7 mouse cellular contexts compared by ENCODE assay signal in the genomic region with DNA sequence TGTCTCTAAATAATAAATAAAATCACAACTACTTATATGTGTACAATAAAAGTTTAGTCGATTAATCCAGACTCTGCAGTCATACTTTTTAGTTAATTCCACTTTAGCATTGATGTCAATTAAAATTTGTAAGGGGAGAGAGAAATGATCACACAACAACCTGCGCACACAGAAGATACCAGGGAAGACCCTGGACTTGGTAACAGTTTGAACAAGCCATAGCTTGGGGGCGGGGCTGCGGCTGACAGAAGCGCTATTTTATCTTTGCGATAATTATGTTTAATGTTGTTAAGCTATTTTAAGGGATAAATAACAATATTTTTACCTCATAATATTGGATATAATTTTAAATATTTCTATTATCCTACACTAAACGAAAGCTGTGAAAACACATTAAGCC. TPM values are rescaled to one million over a fixed set of nuclear protein-coding genes. Genes with fewer than 3 reads are reported as not detected.
DNase-seq lines count a peak whose midpoint lies in the region; ATAC-seq and TF ChIP-seq lines count a peak whose summit lies in the region.

No protein-coding gene starts in this region.

- ATAC-seq in forebrain, embryonic 13.5 days = peak; percentile 67
- ATAC-seq in liver, embryonic 13.5 days (ENCODE audit: low read depth) = no peak
- no peak for ATAC-seq in stomach, postnatal 0 days (ENCODE audit: low FRiP score, low TSS enrichment)
- no peak for ATAC-seq in megakaryocyte-erythroid progenitor cell, adult 5-6 weeks (replicated peaks; ENCODE audit: low FRiP score, low TSS enrichment, poor library complexity, severe bottlenecking)

- peak overlapping the region; percentile 90 for H3K4me2 ChIP-seq in forebrain, embryonic 13.5 days
- H3K4me2 ChIP-seq in liver, embryonic 13.5 days = peak overlapping the region; percentile 85
- peak overlapping the region; percentile 56 for H3K4me2 ChIP-seq in stomach, postnatal 0 days (replicated peaks; ENCODE audit: low read depth)

- DNase-seq in spleen, adult 2 months (ENCODE audit: low read depth in 1 of 2, low spot score in 2 of 2) = no peak
- DNase-seq in spleen, adult 18-20 months = no peak
- no peak for DNase-seq in liver, embryonic 13.5 days
- no peak for DNase-seq in stomach, postnatal 0 days (ENCODE audit: low spot score)
- no peak for DNase-seq in gastrocnemius, postnatal 10 days

- peak overlapping the region; percentile 51 for H3K9ac ChIP-seq in forebrain, embryonic 13.5 days
- peak overlapping the region; percentile 59 for H3K9ac ChIP-seq in liver, embryonic 13.5 days
- H3K9ac ChIP-seq in stomach, postnatal 0 days (ENCODE audit: low read length) = peak overlapping the region; percentile 47

- H3K4me1 ChIP-seq in spleen, adult 2 months (ENCODE audit: control insufficient read depth, insufficient read depth, insufficient read length) = peaks cover 14% of the 10 kb centered on the region
- H3K4me1 ChIP-seq in forebrain, embryonic 13.5 days = peaks cover 23% of the 10 kb centered on the region
- peaks cover 23% of the 10 kb centered on the region for H3K4me1 ChIP-seq in liver, embryonic 13.5 days (replicated peaks)
- H3K4me1 ChIP-seq in stomach, postnatal 0 days (replicated peaks; ENCODE audit: control insufficient read depth, insufficient read depth) = peaks cover 6% of the 10 kb centered on the region; the same call in 1 of the 2 replicates

- H3K27ac ChIP-seq in spleen, adult 2 months (ENCODE audit: insufficient read depth, low read length) = no peak overlapping the region
- H3K27ac ChIP-seq in forebrain, embryonic 13.5 days = peak overlapping the region; percentile 66
- 0 out of 2 replicates have a peak overlapping the region, but pooled peaks have one; percentile 31 for H3K27ac ChIP-seq in liver, embryonic 13.5 days
- 0 out of 2 replicates have a peak overlapping the region, but pooled peaks have one; percentile 14 for H3K27ac ChIP-seq in stomach, postnatal 0 days (replicated peaks)

- peaks cover 4% of the 10 kb centered on the region for H3K36me3 ChIP-seq in spleen, adult 2 months (ENCODE audit: control insufficient read depth, insufficient read depth, low read length)
- peaks cover 33% of the 10 kb centered on the region for H3K36me3 ChIP-seq in forebrain, embryonic 13.5 days (ENCODE audit: poor library complexity, severe bottlenecking)
- H3K36me3 ChIP-seq in liver, embryonic 13.5 days = peaks cover 28% of the 10 kb centered on the region
- H3K36me3 ChIP-seq in stomach, postnatal 0 days (ENCODE audit: control insufficient read depth, insufficient read depth, low read length) = peaks cover 7% of the 10 kb centered on the region; the same call in 1 of the 2 replicates

- H3K4me3 ChIP-seq in spleen, adult 2 months (ENCODE audit: extremely low read depth, insufficient read depth, insufficient read length) = peak overlapping the region; percentile 33; the same call in 1 of the 2 replicates
- H3K4me3 ChIP-seq in forebrain, embryonic 13.5 days = peak overlapping the region; percentile 71
- peak overlapping the region; percentile 79 for H3K4me3 ChIP-seq in liver, embryonic 13.5 days (replicated peaks)
- peak overlapping the region; percentile 67 for H3K4me3 ChIP-seq in stomach, postnatal 0 days (ENCODE audit: low read depth, low read length)

- no peak for TF ChIP-seq EP300 in stomach, postnatal 0 days (optimal IDR thresholded peaks at IDR 0.05)

- H3K9me3 ChIP-seq in forebrain, embryonic 13.5 days (replicated peaks) = peaks cover 4% of the 10 kb centered on the region; the same call in 1 of the 2 replicates
- no peaks in the 10 kb centered on the region for H3K9me3 ChIP-seq in liver, embryonic 13.5 days (replicated peaks)
- H3K9me3 ChIP-seq in stomach, postnatal 0 days (ENCODE audit: control insufficient read depth, low read length) = no peaks in the 10 kb centered on the region

- H3K27me3 ChIP-seq in spleen, adult 2 months (ENCODE audit: control insufficient read depth, insufficient read depth, low read length) = no peaks in the 10 kb centered on the region
- H3K27me3 ChIP-seq in forebrain, embryonic 13.5 days = no peaks in the 10 kb centered on the region
- H3K27me3 ChIP-seq in liver, embryonic 13.5 days = no peaks in the 10 kb centered on the region
- no peaks in the 10 kb centered on the region for H3K27me3 ChIP-seq in stomach, postnatal 0 days (ENCODE audit: control insufficient read depth, insufficient read depth, low read length)

- TF ChIP-seq POLR2A in spleen, adult 2 months (IDR thresholded peaks at IDR 0.05; ENCODE audit: low read depth, low read length) = no peak

- no peak for TF ChIP-seq CTCF in spleen, adult 2 months (IDR thresholded peaks at IDR 0.05; ENCODE audit: extremely low read depth, insufficient read depth, insufficient read length, insufficient replicate concordance)
- no peak for TF ChIP-seq CTCF in stomach, postnatal 0 days (IDR thresholded peaks at IDR 0.05; ENCODE audit: low read depth)

- WGBS in spleen, adult 2 months = 17% methylated on average over 7 of the region's 7 CpGs
- WGBS in forebrain, embryonic 13.5 days = 15% methylated on average over 7 of the region's 7 CpGs
- 10% methylated on average over 7 of the region's 7 CpGs for WGBS in liver, embryonic 13.5 days (ENCODE audit: insufficient replicate concordance)
- WGBS in stomach, postnatal 0 days = 19% methylated on average over 7 of the region's 7 CpGs

RNA-seq across cellular contexts. Expression of a gene that starts 0.4 kb away (rescaled TPM):
- polyA plus RNA-seq in spleen, adult 2 months (2012; rRNA removed) = 8.2 and 10.0 TPM in 2 replicates
- polyA plus RNA-seq in forebrain, embryonic 13.5 days (2015; fragmentation: Nextera tagmentation; extraction: Ambion mirVana) = 65.2 and 67.7 TPM in 2 replicates
- 13.0 and 16.2 TPM in 2 replicates for polyA plus RNA-seq in liver, embryonic 13.5 days (2015; fragmentation: Nextera tagmentation; extraction: Ambion mirVana)
- 17.3 and 19.2 TPM in 2 replicates for polyA plus RNA-seq in stomach, postnatal 0 days (2015; fragmentation: Nextera tagmentation; extraction: Ambion mirVana)
- 14.9 and 16.7 TPM in 2 replicates for total RNA-seq in megakaryocyte-erythroid progenitor cell, adult 5-6 weeks (2014; fragmentation: Nextera tagmentation)
- total RNA-seq in megakaryocyte-erythroid progenitor cell, adult 5-6 weeks (2017) = 28.4 and 32.6 TPM in 2 replicates
- 10 to 100 TPM; 22.6 to 24.0 TPM for total RNA-seq in gastrocnemius, postnatal 10 days (2021)
